Mouse (Mus musculus) embryonic facial prominence, embryonic 11.5 days (tissue): ENCODE data around the gene Carmil2. TPM values are rescaled to one million over a fixed set of nuclear protein-coding genes. Genes with fewer than 3 reads are reported as not detected.

ENCODE experiments used
- ATAC-seq: fragments of 200-750 bp; cut with Nextera tagmentation; replicated peaks from 2 replicates; pipeline ENCODE4 v1.8.0; 2017; ENCODE audit warnings: low read depth; ENCODE audit not compliant: insufficient number of reproducible peaks, low FRiP score, low TSS enrichment
- DNase-seq: peaks from one replicate; pipeline ENCODE4 v3.0.0-alpha.2; 2015; ENCODE audit warnings: low spot score
- H3K27ac ChIP-seq: fragments of 300-500 bp; sonication (generic); replicated peaks from 2 replicates; pipeline ENCODE4 v1.5.1; 2014; ENCODE audit warnings: mild to moderate bottlenecking, low read depth, low read length, control low read depth
- H3K27me3 ChIP-seq: fragments of 300-500 bp; sonication (generic); 2 replicates; pipeline ENCODE4 v1.6.1; 2014; ENCODE audit warnings: mild to moderate bottlenecking, low read length, moderate library complexity, mixed read lengths; ENCODE audit not compliant: control insufficient read depth, insufficient read depth
- H3K36me3 ChIP-seq: fragments of 300-500 bp; sonication (generic); replicated peaks from 2 replicates; pipeline ENCODE4 v1.6.1; 2014; ENCODE audit warnings: low read depth, mild to moderate bottlenecking, low read length, moderate library complexity, mixed read lengths; ENCODE audit not compliant: control insufficient read depth, insufficient read depth
- H3K4me1 ChIP-seq: fragments of 300-500 bp; sonication (generic); 2 replicates; pipeline ENCODE4 v1.6.1; 2014; ENCODE audit warnings: low read length, mixed read lengths; ENCODE audit not compliant: control insufficient read depth, insufficient read depth
- H3K4me2 ChIP-seq: fragments of 300-500 bp; sonication (generic); 2 replicates; pipeline ENCODE4 v1.6.1; 2014; ENCODE audit warnings: low read depth, mild to moderate bottlenecking, control low read depth, low read length, moderate library complexity
- H3K4me3 ChIP-seq: fragments of 300-500 bp; sonication (generic); 2 replicates; pipeline ENCODE4 v1.5.1; 2014; ENCODE audit warnings: low read depth, low read length, control low read depth
- H3K9ac ChIP-seq: fragments of 300-500 bp; sonication (generic); replicated peaks from 2 replicates; pipeline ENCODE4 v1.6.1; 2014; ENCODE audit warnings: mild to moderate bottlenecking, control low read depth, low read length
- H3K9me3 ChIP-seq: fragments of 300-500 bp; sonication (generic); replicated peaks from 2 replicates; pipeline ENCODE4 v1.6.1; 2016; ENCODE audit warnings: mild to moderate bottlenecking, low read length, inconsistent platforms, mixed read lengths; ENCODE audit not compliant: control insufficient read depth
- WGBS: fragments of 180-500 bp; shearing (Covaris S2); extraction: QIAGEN DNeasy Blood & Tissue Kit; methylation state at CpG from one replicate; pipeline ENCODE4 v1.1.7; 2014; 5-methylcytosine and 5-hydroxymethylcytosine counted together
- polyA plus RNA-seq: library from polyadenylated mRNA; unstranded; fragments of >200 nt; fragmentation: Nextera tagmentation; extraction: Ambion mirVana; gene quantifications from 2 replicates; pipeline ENCODE4 v1.2.1, GENCODE M21; 2014

Gene Carmil2
- polyA plus RNA-seq, 1 experiment from 2014 or later, result 0.88 TPM

GRCm38 (mm10) chr8:105689983-105690360 is 3.9 kb downstream of the Carmil2 start:
- no peak for DNase-seq
- no peak for ATAC-seq

GRCm38 (mm10) chr8:105690978-105691377 is 4.9 kb downstream of the Carmil2 start:
- 83% methylated on average over 14 of the region's 14 CpGs for WGBS
- H3K4me3 ChIP-seq, result no peak overlapping the region
- ATAC-seq, result no peak
- no peaks in the 10 kb centered on the region for H3K27me3 ChIP-seq
- H3K9me3 ChIP-seq, result no peaks in the 10 kb centered on the region
- no peak for DNase-seq
- H3K36me3 ChIP-seq, result no peaks in the 10 kb centered on the region; the same call in 1 of the 2 replicates
- peaks cover 8% of the 10 kb centered on the region for H3K4me1 ChIP-seq
- H3K27ac ChIP-seq, result no peak overlapping the region
- H3K4me2 ChIP-seq, result no peak overlapping the region
- no peak overlapping the region for H3K9ac ChIP-seq

More at GRCm38 (mm10) chr8:105689983-105690360, 3.9 kb downstream of the Carmil2 start:
- no peak overlapping the region for H3K9ac ChIP-seq
- no peaks in the 10 kb centered on the region; the same call in 1 of the 2 replicates for H3K36me3 ChIP-seq
- H3K27me3 ChIP-seq, result no peaks in the 10 kb centered on the region
- no peaks in the 10 kb centered on the region for H3K9me3 ChIP-seq
- H3K4me3 ChIP-seq, result no peak overlapping the region
- WGBS, result 93% methylated on average over 9 of the region's 9 CpGs
- no peak overlapping the region for H3K27ac ChIP-seq
- no peak overlapping the region for H3K4me2 ChIP-seq
- H3K4me1 ChIP-seq, result peaks cover 8% of the 10 kb centered on the region

DNA sequence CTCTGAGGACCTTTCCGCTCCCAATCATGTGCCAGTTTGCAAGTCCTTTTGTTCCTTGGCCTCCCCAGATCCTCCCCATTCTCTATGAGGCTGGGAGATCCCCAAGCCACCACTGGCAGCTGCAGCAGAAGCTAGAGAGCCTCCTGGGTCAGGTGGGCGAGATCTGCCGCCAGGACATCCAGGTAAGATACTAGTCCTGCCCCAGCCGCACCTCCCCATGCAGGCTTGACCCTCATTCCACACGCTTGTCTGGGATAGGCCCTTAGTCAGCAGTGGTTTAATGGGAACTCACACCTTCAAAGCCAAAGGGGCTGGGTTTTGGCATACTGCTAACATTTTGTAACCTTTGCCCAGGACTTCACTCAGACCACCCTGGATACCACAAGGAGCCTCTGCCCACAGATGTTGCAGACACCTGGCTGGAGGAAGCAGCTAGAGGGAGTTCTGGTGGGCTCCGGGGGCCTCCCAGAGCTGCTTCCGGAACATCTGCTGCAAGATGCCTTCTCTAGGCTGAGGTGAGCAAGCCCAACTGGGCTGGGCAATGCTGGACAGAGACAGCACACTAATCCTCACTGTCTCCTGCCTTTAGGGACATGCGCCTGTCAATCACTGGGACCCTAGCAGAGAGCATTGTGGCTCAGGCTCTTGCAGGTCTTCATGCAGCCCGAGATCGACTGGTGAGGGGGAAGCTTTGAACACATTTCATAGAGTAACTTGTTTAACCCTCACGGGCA is 6.5 kb downstream of the Carmil2 start:
- Histone ChIP-seq H3K9me3 (no peaks in the 10 kb centered on the region), H3K9ac (no peak overlapping the region), H3K27ac (no peak overlapping the region), H3K4me3 (no peak overlapping the region), H3K36me3 (no peaks in the 10 kb centered on the region; the same call in none of the 2 replicates), H3K4me2 (no peak overlapping the region), H3K27me3 (no peaks in the 10 kb centered on the region), H3K4me1 (peaks cover 8% of the 10 kb centered on the region)
- whole genome bisulfite sequencing, result 89% methylated on average over 11 of the region's 11 CpGs
- no peak for ATAC-seq
- DNase-seq, result no peak

- Histone ChIP-seq H3K27ac (no peak overlapping the region), H3K36me3 (no peaks in the 10 kb centered on the region; the same call in none of the 2 replicates), H3K4me3 (peak overlapping the region; percentile 31), H3K9me3 (no peaks in the 10 kb centered on the region), H3K9ac (peak overlapping the region; percentile 44), H3K4me2 (peak overlapping the region; percentile 91), H3K27me3 (no peaks in the 10 kb centered on the region), H3K4me1 (peaks cover 8% of the 10 kb centered on the region)
- WGBS, result 2% methylated on average over 30 of the region's 30 CpGs
- ATAC-seq (peak; percentile 27; the same call in 1 of the 2 replicates), DNase-seq (peak; percentile 72)
Observed at GRCm38 (mm10) chr8:105693648-105694047, 7.6 kb downstream of the Carmil2 start.

DNA sequence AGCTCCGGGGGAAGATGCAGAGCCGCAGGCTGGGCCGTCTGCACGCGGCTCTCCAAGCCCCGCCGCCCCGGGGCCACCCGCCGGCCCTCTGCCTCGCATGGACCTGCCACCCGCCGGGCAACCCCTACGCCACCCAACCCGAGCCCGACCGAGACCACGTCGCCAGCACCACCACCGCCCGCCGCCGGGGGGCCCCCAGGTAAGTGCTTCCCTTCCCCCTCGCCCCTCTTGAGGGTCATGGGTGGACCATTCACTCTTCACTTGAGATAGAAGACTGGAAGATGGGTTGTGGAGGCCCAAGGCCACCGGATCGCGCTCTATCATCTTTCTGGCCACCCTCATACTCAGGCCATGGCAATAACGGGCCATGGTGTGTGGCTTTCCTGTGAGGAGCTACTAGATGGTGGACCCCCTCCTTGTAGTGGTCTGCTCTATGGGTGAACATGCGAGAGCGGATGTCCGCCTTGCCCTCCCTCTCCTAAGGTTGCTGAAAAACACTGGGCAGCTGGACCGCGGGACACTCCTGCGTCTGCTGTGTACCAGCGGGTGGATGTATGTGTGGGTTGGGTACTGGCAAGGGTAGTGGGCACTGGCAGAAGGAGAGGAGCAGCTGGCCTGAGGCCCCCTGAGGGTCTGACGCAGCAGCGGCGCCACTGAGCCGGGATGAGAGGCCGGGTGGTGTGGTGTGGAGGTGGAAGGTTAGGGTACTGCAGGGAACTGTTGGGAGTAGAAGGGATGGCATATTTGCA is 8.2 kb downstream of the Carmil2 start:
- H3K4me1 ChIP-seq, result peaks cover 8% of the 10 kb centered on the region
- H3K27ac ChIP-seq, result no peak overlapping the region
- ATAC-seq, result peak; percentile 44
- 9% methylated on average over 37 of the region's 40 CpGs for WGBS
- H3K27me3 ChIP-seq, result no peaks in the 10 kb centered on the region
- H3K9me3 ChIP-seq, result no peaks in the 10 kb centered on the region
- no peaks in the 10 kb centered on the region; the same call in none of the 2 replicates for H3K36me3 ChIP-seq
- peak overlapping the region; percentile 91 for H3K4me2 ChIP-seq
- peak overlapping the region; percentile 31 for H3K4me3 ChIP-seq
- DNase-seq, result peak; percentile 9
- peak overlapping the region; percentile 44 for H3K9ac ChIP-seq

DNA sequence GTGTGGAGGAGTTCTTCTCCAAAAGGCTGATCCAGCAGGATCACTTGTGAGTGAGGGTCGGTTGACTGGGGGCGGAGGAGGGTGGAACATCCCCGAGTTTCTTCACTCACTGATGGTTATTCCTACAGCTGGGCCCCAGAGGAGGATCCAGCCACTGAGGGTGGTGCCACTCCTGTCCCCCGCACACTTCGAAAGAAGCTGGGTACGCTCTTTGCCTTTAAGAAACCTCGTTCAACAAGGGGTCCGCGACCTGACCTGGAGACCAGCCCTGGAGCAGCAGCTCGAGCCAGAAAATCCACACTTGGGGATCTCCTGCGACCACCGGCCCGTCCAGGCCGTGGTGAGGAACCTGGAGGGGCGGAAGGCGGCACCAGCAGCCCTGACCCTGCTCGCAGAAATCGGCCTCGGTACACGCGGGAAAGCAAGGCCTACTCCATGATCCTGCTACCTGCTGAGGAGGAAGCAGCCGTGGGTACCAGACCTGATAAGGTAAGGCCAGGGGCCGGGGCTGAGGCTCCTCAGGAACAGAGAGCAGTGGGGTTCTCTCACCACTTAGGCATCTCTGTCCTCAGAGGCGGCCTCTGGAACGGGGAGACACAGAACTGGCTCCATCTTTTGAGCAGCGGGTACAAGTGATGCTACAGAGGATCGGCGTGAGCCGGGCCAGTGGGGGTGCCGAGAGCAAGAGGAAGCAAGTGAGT is 9.2 kb downstream of the Carmil2 start:
- Histone ChIP-seq H3K27me3 (no peaks in the 10 kb centered on the region), H3K27ac (no peak overlapping the region), H3K4me3 (no peak overlapping the region), H3K9me3 (no peaks in the 10 kb centered on the region), H3K4me2 (no peak overlapping the region), H3K9ac (no peak overlapping the region), H3K36me3 (no peaks in the 10 kb centered on the region; the same call in none of the 2 replicates), H3K4me1 (peaks cover 12% of the 10 kb centered on the region)
- WGBS, result 80% methylated on average over 30 of the region's 30 CpGs
- ATAC-seq, result no peak
- no peak for DNase-seq

DNA sequence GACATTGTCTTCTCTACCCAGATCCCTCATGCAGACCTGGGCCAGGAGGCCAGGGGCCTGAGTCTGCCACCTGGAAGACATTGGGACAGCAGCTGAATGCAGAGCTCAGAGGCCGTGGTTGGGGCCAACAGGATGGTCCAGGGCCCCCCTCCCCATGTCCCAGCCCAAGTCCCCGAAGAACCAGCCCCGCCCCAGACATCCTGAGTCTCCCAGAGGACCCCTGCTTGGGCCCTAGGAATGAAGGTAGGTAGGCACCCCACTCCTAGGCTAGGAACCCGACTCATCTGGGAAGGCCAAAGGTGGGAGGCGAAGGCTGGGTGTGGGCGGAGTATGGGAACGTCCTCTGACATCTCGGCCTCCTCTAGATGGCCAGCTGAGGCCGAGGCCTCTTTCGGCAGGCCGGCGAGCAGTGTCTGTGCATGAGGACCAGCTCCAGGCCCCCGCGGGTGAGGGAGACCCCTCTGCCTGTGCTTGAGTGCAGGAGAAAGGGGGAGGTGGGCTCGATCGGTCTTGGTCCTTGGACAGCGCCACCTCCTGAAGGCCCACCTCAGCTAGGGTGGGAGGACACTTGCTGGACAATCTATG is 11.2 kb downstream of the Carmil2 start:
- WGBS, result 92% methylated on average over 17 of the region's 17 CpGs

More for the DNA sequence above, 11.2 kb downstream of the Carmil2 start:
- Histone ChIP-seq H3K4me1 (peaks cover 15% of the 10 kb centered on the region), H3K36me3 (no peaks in the 10 kb centered on the region; the same call in none of the 2 replicates), H3K27ac (no peak overlapping the region), H3K27me3 (no peaks in the 10 kb centered on the region), H3K4me3 (no peak overlapping the region), H3K9me3 (no peaks in the 10 kb centered on the region), H3K9ac (no peak overlapping the region), H3K4me2 (no peak overlapping the region)
- ATAC-seq (no peak), DNase-seq (no peak)
